Mouse (Mus musculus) left cerebral cortex, postnatal 36 days (tissue): ENCODE data around the gene Mcu. TPM values are rescaled to one million over a fixed set of nuclear protein-coding genes. Genes with fewer than 3 reads are reported as not detected.

ENCODE experiments used
- DNase-seq, 2 experiments: peaks; one replicate each; pipeline ENCODE4 v3.0.0; 2021 to 2022; ENCODE audit warnings: low spot score in 2 of 2, mixed read lengths in 1 of 2
- intact Hi-C: fragments of 180-260 bp; cut with DNase I; formaldehyde crosslinking; loops from one replicate; pipeline ENCODE4 v1.15.1; 2025
- total RNA-seq, 2 experiments: library from RNA; stranded (reverse); gene quantifications; 2 replicates each; pipeline ENCODE4 v1.2.3; 2021

The Mcu gene
- total RNA-seq, 2 experiments from 2014 or later: 34.5 to 36.5 TPM

DNA sequence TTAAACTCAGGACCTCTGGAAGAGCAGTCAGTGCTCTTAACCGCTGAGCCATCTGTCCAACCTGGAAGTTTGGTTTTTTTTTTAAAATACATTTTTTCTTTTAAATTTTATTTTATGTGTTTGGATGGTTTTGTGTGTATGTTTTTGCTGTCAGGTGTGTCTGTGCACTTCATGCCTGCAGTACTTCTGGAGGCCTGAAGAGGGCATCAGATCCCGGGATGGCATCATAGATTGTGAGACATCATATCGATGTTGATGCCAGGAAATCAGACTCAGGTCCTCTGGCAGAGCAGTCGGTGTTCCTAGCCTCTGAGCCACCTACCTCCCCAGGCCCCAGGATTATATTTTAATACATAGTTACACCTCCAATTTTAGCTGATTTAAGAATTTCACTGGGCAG is 202.8 kb downstream of the Mcu start:
- intact Hi-C loops: no loop called here
- no peak for DNase-seq

DNA sequence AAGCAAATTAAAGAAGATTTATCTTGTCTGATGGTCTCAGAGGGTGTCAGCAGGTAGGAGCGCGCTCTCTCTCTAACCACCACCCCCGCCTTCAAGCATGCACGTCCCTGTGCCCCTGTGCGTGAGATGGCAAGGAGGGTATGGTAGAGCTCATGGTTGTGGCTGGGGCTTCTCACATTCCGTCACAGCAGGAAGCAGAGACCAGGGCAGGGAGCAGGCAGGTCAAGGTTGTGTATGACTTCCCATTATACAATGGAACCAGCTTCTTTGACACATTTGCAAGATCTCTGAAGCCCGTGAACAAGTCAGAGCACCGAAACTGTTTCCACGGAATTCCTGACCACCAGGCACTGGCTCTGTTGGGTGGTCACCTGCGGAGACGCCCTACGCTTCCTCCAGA is 206.2 kb downstream of the Mcu start:
- intact Hi-C loops: no loop called here
- no peak for DNase-seq

GRCm38 (mm10) chr10:59408499-59408898 is 208.0 kb downstream of the Mcu start:
- DNase-seq: no peak
- intact Hi-C loops: no loop called here

DNA sequence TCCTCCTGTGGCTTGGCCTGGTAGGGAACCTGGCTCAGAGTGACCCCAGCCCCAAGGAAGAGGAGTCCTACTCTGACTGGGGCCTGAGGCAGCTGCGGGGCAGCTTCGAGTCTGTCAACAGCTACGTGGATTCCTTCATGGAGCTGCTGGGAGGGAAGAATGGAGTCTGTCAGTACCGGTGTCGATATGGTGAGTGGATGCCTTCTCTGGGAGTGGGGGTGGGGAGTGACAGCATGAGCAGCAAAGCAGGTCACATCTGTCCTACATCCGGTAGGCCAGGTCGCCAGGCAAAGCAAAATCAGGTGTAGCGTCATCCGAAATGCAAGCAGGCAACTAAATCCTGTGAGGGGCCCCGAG is 212.7 kb downstream of the Mcu start:
- DNase-seq: no peak
- intact Hi-C loops: no loop called here

- intact Hi-C loops: no loop called here
Measured at GRCm38 (mm10) chr10:59402899-59403792, 213.3 kb downstream of the Mcu start, which contains the start of gene Pla2g12b. Gene Pla2g12b, plus strand, starts transcription at chr10:59403660.

More at GRCm38 (mm10) chr10:59402899-59403792, 213.3 kb downstream of the Mcu start, which contains the start of gene Pla2g12b:
- no peak for DNase-seq

Other genes with a start within 250 kb of the Mcu start
- 10 to 100 TPM; 39.0 to 45.6 TPM for gene Gm10273, start 221.1 kb downstream of the Mcu start, total RNA-seq
- gene Pla2g12b, start 213.0 kb downstream of the Mcu start, total RNA-seq: not detected
- under 1 TPM; 0.30 to 0.84 TPM for gene Oit3, start 174.9 kb downstream of the Mcu start, total RNA-seq
- gene Gm10322, start 629 bp downstream of the Mcu start, total RNA-seq: not detected
- 10 to 100 TPM; 87.9 to 94.2 TPM for gene Micu1, start 85.8 kb upstream of the Mcu start, total RNA-seq